Mouse (Mus musculus) gastrocnemius, adult 18-20 months (tissue): Measurements from ENCODE around the gene Clcnka. TPM values are rescaled to one million over a fixed set of nuclear protein-coding genes. Genes with fewer than 3 reads are reported as not detected.

ENCODE experiments used
- DNase-seq: peaks from one replicate; pipeline ENCODE4 v3.0.0; 2021; ENCODE audit warnings: low spot score
- long read RNA-seq, 2 experiments: library from polyadenylated mRNA; stranded (forward); transcript quantifications; one replicate each; pipeline ENCODE4 v2.0.0; 2021
- total RNA-seq, 2 experiments: library from RNA; stranded (reverse); gene quantifications; 2 replicates each; pipeline ENCODE4 v1.2.3; 2021

The Clcnka gene
- not detected for total RNA-seq
- long read RNA-seq, experiment 1, result 0 reads
- long read RNA-seq, experiment 2, result 0 reads

GRCm38 (mm10) chr4:141398545-141398944, at the start of gene Clcnka:
TSS of gene Clcnka (minus strand) at chr4:141398724.
- DNase-seq, result no peak

- no peak for DNase-seq
These were observed 47.7 kb upstream of the Clcnka start for GRCm38 (mm10) chr4:141446211-141446610.

- no peak for DNase-seq
These were observed 46.8 kb upstream of the Clcnka start for GRCm38 (mm10) chr4:141445328-141445720.

GRCm38 (mm10) chr4:141444451-141445327, 46.2 kb upstream of the Clcnka start, which contains the start of gene Zbtb17:
TSS of gene Zbtb17 (plus strand) at chr4:141444654.
- peak; percentile 90 for DNase-seq

- no peak for DNase-seq
These were observed 45.3 kb upstream of the Clcnka start for GRCm38 (mm10) chr4:141443641-141444429.

- no peak for DNase-seq
These were observed 42.4 kb upstream of the Clcnka start for GRCm38 (mm10) chr4:141440877-141441276.

GRCm38 (mm10) chr4:141439083-141439803, 40.7 kb upstream of the Clcnka start:
- DNase-seq, result no peak

GRCm38 (mm10) chr4:141435974-141436373, 37.5 kb upstream of the Clcnka start, which contains the start of gene Srarp:
TSS of gene Srarp (minus strand) at chr4:141436105.
- DNase-seq, result no peak

- no peak for DNase-seq
These were observed 34.7 kb upstream of the Clcnka start for GRCm38 (mm10) chr4:141433191-141433590.

- DNase-seq, result no peak
These were observed 34.1 kb upstream of the Clcnka start for GRCm38 (mm10) chr4:141432666-141433065.

- peak; percentile 81 for DNase-seq
These were observed 32.5 kb upstream of the Clcnka start for GRCm38 (mm10) chr4:141430997-141431396.

- DNase-seq, result peak; percentile 52
These were observed 31.3 kb upstream of the Clcnka start for GRCm38 (mm10) chr4:141429847-141430246.

GRCm38 (mm10) chr4:141429381-141429780, 30.9 kb upstream of the Clcnka start:
- DNase-seq, result peak; percentile 16

GRCm38 (mm10) chr4:141427921-141428320, 29.4 kb upstream of the Clcnka start:
- no peak for DNase-seq

- no peak for DNase-seq
These were observed 28.5 kb upstream of the Clcnka start for GRCm38 (mm10) chr4:141426796-141427745.

- peak; percentile 78 for DNase-seq
These were observed 27.3 kb upstream of the Clcnka start for GRCm38 (mm10) chr4:141425484-141426479.

GRCm38 (mm10) chr4:141423691-141424431, 25.3 kb upstream of the Clcnka start:
- no peak for DNase-seq

- peak; percentile 54 for DNase-seq
These were observed 24.8 kb upstream of the Clcnka start for GRCm38 (mm10) chr4:141423288-141423687.
